Mouse (Mus musculus) thymus, postnatal 10 days (tissue): ENCODE results near the gene Syne3.

Source experiments
- DNase-seq, 2 experiments: peaks; one replicate each; pipeline ENCODE4 v3.0.0; 2021; ENCODE audit warnings: low spot score in 2 of 2

Syne3 gene

DNA sequence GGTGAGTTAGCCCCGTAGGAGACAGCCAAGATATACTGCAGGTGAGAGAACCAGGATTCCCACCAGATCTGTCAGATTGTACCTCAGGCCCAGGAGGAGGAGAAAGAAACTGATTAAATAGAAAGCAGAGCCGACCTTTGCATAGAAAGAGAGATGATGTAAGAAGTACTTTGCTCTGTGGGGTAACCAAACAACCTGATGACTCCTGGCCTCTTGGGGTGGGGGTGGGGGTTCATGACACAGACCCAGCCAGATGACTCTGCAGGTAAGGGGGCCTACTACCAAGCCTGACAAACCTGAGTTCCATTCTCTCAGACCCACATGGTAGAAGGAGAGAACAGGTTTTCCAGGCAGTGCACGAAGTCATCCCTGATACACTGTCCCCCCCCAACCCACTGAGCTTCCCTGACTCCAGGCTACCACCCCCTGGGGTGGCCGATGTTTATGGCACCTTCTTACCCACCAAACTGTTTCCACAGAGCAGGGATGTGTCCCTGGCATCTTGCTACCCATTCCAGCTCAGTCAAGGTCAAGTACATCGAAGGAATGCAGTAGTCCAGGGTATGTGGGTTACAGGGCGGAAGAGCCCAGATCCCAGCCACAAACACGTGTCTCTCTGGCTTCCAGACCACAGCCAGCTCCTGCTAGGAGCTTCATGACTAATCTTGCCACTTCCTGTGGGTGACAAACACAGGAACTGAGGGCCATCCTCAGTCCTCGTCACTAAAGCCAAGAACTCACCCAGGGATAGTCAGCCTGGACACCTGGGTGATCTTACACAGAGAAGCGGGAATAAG lies 8.9 kb downstream of the Syne3 start:
- no peak for DNase-seq

DNA sequence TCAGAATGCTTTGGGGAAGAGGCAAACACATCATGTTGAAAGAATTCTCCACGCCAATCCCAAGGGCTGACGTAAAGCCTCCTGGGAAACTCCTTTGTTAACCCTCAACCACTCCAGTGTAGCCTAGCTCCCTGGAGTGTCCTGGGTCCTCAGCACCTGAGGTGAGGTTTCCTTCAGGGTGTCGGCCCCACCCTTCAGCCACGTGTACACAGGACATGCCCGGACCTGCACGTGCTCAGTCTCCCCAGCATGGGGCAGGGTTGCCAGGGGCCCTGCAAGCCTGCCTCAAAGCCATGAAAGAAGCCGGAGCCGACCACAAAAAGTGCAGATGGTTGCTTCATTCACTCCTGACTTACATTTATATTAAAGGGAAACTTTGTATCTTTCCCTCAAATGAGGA lies 10.4 kb downstream of the Syne3 start:
- DNase-seq: peak; percentile 52 to 56

GRCm38 (mm10) chr12:104998541-104998940 lies 11.1 kb downstream of the Syne3 start:
- no peak for DNase-seq

DNA sequence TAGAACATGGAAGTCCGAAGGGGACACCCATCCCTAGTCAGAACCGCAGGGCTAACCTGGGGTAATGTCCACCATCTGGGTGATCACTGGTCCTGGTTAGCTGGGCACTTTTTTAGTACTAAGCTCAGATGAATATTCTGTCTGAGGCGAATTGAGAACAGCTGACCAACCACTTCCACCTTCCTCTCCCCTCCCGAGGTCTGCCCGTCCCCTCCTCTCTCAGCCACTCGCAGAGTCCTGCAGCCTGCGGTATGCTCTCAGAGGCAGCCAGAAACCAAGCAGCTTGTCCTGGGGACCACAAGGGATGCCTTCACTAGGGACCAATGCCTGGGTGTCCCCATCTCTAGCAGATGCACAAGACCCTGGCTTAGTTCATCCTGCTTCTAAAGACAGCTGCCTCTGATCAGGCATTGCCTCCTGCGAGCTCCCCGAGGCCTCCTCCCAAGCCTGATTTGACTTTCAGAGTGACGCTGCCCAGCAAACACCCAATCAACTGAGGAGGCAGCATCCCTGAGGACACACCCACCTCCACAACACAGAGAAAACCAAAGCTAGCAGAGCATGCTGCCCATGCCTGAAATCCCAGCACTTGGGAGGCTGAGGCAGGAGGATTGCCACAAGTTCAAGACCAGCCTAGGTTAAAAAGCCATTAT lies 11.8 kb downstream of the Syne3 start:
- no peak for DNase-seq

- DNase-seq: no peak
These were observed 12.4 kb downstream of the Syne3 start for GRCm38 (mm10) chr12:104997159-104997558.

DNA sequence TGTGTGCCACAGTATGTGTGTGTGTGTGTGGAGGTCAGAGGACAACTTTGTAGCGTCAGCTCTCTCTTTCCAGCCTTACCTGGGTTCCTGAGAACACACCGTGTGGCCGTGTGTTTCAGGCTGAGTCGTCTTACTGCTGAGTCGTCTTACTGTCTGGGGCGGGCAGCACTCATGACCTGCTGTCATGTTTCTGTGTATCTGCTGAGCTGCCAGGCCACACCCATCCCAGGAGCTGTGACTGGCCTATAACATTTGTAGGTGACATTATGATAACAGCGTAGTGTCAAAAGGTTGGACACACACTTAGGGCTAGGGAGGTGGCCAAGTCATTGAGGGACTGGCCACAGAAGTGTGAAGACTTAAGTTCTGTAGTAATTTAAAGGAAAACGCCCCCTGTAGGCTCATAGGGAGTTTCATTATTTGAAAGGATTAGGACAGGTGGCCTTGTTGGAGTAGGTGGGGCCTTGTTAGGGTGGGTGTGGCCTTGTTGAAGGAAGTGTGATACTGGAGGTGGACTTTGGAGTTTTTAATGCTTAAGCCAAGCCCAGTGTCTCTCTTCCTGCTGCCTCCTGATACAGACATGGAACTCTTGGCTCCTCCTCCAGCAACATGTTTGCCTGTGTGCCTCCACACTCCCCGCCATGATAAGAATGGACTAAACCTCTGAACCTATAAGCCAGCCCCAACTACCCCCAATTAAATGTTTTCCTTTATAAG lies 13.4 kb downstream of the Syne3 start:
- no peak for DNase-seq

GRCm38 (mm10) chr12:104995259-104995876 lies 14.2 kb downstream of the Syne3 start:
- no peak for DNase-seq

DNA sequence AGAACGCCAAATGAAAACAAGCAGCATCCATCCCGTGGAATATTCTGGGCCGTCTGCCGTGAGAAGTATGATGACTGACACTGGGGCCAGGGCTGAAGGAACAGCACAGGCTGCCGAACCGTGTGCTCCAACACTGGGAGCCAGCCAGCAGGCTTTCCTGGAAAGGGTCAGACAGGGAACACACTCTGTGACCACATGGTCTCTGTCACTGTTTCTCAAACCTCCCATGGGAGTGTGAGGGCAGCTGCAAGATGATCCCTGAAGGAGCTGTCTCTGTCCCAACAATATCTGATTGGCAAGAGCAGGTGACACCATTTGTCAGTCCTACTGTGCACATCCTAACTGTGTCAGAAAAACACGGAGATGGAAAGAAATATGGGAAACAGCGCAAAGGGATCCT lies 16.8 kb downstream of the Syne3 start:
- no peak for DNase-seq

DNA sequence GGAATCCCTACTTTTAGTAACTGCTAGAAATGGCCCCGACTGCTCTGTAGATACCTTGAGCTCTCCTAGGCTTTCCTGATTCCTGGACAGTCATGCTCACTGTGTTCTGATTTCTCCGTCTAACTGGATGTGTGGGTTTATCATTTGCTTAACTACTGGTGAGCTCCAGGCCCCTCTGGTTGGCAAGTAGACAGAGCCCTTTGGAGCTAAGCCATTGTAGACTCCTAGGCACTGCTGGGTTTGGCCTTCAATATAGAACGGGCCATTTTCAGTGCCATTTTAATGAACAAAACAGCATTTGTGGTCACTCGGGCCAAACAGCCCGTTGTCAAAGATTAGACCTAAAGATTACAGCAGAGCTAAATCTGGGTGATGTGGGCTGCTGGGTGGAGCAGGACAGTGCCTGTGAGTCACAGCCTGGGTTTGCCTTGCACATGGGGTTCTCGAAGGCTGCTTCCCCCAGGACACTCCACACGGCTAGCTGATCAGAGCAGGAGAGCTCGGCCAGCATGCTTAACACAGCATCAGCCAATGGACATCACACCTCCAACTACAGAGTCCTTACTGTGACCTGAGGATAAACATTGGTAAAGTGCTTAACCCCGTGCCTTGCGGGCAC lies 17.4 kb downstream of the Syne3 start:
- DNase-seq: no peak

- DNase-seq: no peak
These were observed 18.7 kb downstream of the Syne3 start for GRCm38 (mm10) chr12:104990741-104991454.

GRCm38 (mm10) chr12:104987936-104988335 lies 21.7 kb downstream of the Syne3 start:
- no peak for DNase-seq

GRCm38 (mm10) chr12:104986781-104987180 lies 22.8 kb downstream of the Syne3 start:
- no peak for DNase-seq

- no peak for DNase-seq
These were observed 23.6 kb downstream of the Syne3 start for GRCm38 (mm10) chr12:104986001-104986400.

GRCm38 (mm10) chr12:104985088-104985487 lies 24.5 kb downstream of the Syne3 start:
- peak in 1 of 2 experiments; percentile 34 for DNase-seq

GRCm38 (mm10) chr12:104983476-104983875 lies 26.1 kb downstream of the Syne3 start:
- DNase-seq: no peak

DNA sequence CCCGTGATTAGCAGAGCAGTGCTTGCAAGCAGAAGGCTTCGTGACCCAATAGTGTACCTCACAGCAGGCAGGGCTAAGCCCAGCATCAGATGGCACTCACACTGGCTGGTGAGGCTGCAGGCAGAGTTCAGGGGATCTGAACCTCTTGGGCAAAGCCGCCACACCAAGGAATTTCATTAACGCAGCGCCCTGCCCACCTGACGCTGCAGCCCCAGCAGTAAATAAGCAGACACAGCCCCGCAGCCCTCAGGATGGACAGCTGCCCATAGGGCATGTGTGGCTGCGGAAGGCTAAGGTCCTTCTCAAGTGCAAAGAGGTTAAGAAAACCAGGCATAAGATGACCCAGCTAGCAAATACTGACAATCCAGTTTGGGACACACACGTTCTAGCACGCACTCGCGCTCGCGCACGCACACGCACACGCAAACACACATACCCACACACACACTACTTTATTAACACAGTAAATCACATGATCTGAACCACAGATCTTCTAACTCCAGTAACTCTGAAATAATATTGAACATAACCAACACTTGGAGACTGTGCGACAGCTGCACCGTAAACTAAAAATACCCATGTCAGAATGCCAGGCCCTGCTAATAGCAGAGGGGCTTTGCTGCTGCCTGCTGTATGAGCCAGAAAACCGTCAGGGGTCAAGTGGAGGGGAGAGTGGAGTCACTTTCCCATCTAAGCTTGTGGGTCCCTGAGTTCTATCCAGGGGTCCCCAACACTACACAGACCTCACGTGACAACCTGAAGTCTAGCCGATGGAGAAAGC lies 30.5 kb downstream of the Syne3 start:
- no peak for DNase-seq

- DNase-seq: no peak
These were observed 31.2 kb downstream of the Syne3 start for GRCm38 (mm10) chr12:104978420-104978819.

- DNase-seq: no peak
These were observed 32.7 kb downstream of the Syne3 start for GRCm38 (mm10) chr12:104976903-104977302.

DNA sequence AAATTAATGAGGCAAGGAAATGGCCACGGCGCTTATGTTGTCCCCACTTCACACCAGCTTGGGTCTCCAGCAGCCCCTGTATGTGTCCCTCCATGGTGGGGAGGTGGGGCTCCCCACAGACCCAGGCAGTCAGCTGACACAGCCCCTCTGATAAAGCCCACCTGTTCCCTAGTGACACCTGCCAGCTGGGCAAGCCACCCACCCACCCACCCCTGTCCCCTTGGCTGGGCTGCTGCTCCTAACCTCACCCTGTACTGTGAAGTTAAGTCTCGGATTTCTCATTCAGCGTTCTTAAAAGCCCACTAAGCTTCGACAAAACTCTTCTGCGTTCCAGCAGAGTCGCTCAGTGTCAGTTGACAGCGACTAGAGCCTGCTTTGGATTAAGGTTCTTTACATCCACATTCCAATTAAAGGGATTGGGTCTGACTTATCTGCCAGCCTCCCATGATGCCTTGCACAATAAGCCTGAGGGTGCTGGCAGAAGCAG lies 33.2 kb downstream of the Syne3 start:
- no peak for DNase-seq

DNA sequence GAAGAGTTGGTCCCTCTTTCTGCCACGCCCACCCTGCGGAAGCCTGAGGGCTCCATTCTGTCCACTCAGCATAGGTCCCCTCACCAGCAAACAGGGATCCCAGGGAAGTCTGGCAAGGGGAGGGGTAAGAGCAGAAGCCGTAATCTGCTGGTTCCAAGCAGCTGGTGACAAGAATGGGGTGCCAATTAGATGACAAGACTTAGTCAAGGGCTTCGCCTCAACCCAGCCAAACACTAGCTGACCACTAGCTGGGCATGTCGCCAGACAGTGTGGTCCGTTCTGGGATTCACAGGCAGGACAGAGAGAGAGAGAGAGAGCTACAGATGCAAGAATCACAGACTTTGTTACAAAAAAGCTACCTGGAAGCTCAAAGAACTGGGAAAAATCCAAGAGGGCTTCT lies 36.7 kb downstream of the Syne3 start:
- DNase-seq: no peak
